Mouse (Mus musculus): ENCODE data around the gene B4galt2. TPM values are rescaled to one million over a fixed set of nuclear protein-coding genes. Genes with fewer than 3 reads are reported as not detected.
A peak's percentile ranks its signal among the peaks of the same experiment; 100 is the strongest.

Gene B4galt2
- polyA plus RNA-seq, 1 experiment from 2014 or later, result 43.1 TPM

- Histone ChIP-seq H3K4me1 (no peaks in the 10 kb centered on the region), H3K27ac (no peak overlapping the region), H3K9ac (no peak overlapping the region), H3K9me3 (no peaks in the 10 kb centered on the region), H3K27me3 (no peaks in the 10 kb centered on the region), H3K4me3 (no peak overlapping the region), H3K4me2 (replicated peaks) (no peak overlapping the region), H3K36me3 (0 out of 2 replicates have a peak, but pooled peaks cover 8% of the 10 kb centered on the region)
- no peak for ATAC-seq (ENCODE audit: insufficient number of reproducible peaks, insufficient read depth, low FRiP score, low TSS enrichment)
- 93% methylated on average over 4 of the region's 4 CpGs for WGBS
Measured at GRCm38 (mm10) chr4:117846261-117846660, 37.0 kb downstream of the B4galt2 start.

GRCm38 (mm10) chr4:117845316-117845715 lies 38.0 kb downstream of the B4galt2 start:
- Histone ChIP-seq H3K36me3 (0 out of 2 replicates have a peak, but pooled peaks cover 8% of the 10 kb centered on the region), H3K4me2 (replicated peaks) (no peak overlapping the region), H3K4me1 (no peaks in the 10 kb centered on the region), H3K4me3 (no peak overlapping the region), H3K27me3 (no peaks in the 10 kb centered on the region), H3K9ac (no peak overlapping the region), H3K27ac (no peak overlapping the region), H3K9me3 (no peaks in the 10 kb centered on the region)
- no peak for ATAC-seq (ENCODE audit: insufficient number of reproducible peaks, insufficient read depth, low FRiP score, low TSS enrichment)
- 82% methylated on average over 11 of the region's 11 CpGs for WGBS

DNA sequence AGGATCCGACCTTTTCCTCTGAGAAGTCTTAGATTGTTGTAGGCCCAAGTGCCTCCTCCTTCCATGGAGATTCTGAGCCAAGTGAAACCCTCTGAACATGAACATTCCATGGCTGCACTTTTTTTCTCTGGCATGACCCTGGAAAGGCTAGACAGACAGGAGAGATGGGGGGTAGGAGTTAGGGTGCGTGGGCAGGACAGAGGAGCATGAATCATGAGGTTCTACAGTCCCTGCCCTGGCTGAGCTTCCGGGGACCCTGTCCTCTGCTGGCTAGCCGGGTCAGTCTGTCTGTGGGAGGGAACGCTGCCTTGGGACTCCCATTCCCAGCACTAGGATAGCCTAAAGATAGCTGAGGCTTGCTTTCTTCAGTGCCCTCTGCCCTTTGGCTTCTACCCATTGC lies 38.8 kb downstream of the B4galt2 start:
- 0 out of 2 replicates have a peak, but pooled peaks cover 8% of the 10 kb centered on the region for H3K36me3 ChIP-seq
- H3K27ac ChIP-seq, result no peak overlapping the region
- no peak overlapping the region for H3K4me3 ChIP-seq
- no peaks in the 10 kb centered on the region for H3K9me3 ChIP-seq
- H3K4me2 ChIP-seq (replicated peaks), result no peak overlapping the region
- no peak for ATAC-seq (ENCODE audit: insufficient number of reproducible peaks, insufficient read depth, low FRiP score, low TSS enrichment)
- H3K27me3 ChIP-seq, result no peaks in the 10 kb centered on the region
- no peak overlapping the region for H3K9ac ChIP-seq
- 85% methylated on average over 5 of the region's 5 CpGs for WGBS
- no peaks in the 10 kb centered on the region for H3K4me1 ChIP-seq

GRCm38 (mm10) chr4:117843101-117843500 lies 40.2 kb downstream of the B4galt2 start:
- Histone ChIP-seq H3K27ac (no peak overlapping the region), H3K4me1 (no peaks in the 10 kb centered on the region), H3K36me3 (0 out of 2 replicates have a peak, but pooled peaks cover 8% of the 10 kb centered on the region), H3K4me3 (no peak overlapping the region), H3K4me2 (replicated peaks) (no peak overlapping the region), H3K9ac (no peak overlapping the region), H3K9me3 (no peaks in the 10 kb centered on the region), H3K27me3 (no peaks in the 10 kb centered on the region)
- WGBS, result 88% methylated on average over 5 of the region's 5 CpGs
- no peak for ATAC-seq (ENCODE audit: insufficient number of reproducible peaks, insufficient read depth, low FRiP score, low TSS enrichment)

GRCm38 (mm10) chr4:117841566-117841965 lies 41.7 kb downstream of the B4galt2 start:
- H3K4me1 ChIP-seq, result no peaks in the 10 kb centered on the region
- no peaks in the 10 kb centered on the region for H3K9me3 ChIP-seq
- no peak overlapping the region for H3K9ac ChIP-seq
- no peak overlapping the region for H3K4me3 ChIP-seq
- ATAC-seq (ENCODE audit: insufficient number of reproducible peaks, insufficient read depth, low FRiP score, low TSS enrichment), result no peak
- H3K4me2 ChIP-seq (replicated peaks), result no peak overlapping the region
- no peak overlapping the region for H3K27ac ChIP-seq
- 80% methylated on average over 3 of the region's 3 CpGs for WGBS
- H3K36me3 ChIP-seq, result 0 out of 2 replicates have a peak, but pooled peaks cover 8% of the 10 kb centered on the region
- H3K27me3 ChIP-seq, result no peaks in the 10 kb centered on the region

DNA sequence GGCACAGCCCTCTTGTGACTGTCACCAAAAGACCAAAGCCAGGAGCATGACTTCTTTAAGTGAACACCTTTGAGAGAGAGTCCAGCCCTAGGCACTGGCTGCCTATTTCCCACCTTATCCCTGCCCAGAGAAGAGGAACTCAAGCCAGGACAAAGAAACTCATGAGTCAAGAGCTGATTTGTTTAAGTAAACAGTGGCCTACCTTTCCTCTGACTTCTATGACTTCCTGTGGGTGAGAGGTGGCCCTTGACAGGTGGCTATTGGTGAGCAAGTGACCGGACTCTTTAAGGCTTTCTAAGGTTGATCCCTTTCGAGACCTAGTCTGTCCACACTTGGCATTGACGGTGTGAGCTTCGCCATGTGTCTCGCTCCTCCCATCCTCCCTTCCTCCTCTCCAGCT lies 42.5 kb downstream of the B4galt2 start:
- H3K4me1 ChIP-seq, result no peaks in the 10 kb centered on the region
- no peak overlapping the region for H3K4me3 ChIP-seq
- H3K4me2 ChIP-seq (replicated peaks), result no peak overlapping the region
- no peak overlapping the region for H3K27ac ChIP-seq
- no peak for ATAC-seq (ENCODE audit: insufficient number of reproducible peaks, insufficient read depth, low FRiP score, low TSS enrichment)
- no peaks in the 10 kb centered on the region for H3K9me3 ChIP-seq
- 0 out of 2 replicates have a peak, but pooled peaks cover 1% of the 10 kb centered on the region for H3K36me3 ChIP-seq
- H3K27me3 ChIP-seq, result no peaks in the 10 kb centered on the region
- WGBS, result 92% methylated on average over 5 of the region's 5 CpGs
- H3K9ac ChIP-seq, result no peak overlapping the region

DNA sequence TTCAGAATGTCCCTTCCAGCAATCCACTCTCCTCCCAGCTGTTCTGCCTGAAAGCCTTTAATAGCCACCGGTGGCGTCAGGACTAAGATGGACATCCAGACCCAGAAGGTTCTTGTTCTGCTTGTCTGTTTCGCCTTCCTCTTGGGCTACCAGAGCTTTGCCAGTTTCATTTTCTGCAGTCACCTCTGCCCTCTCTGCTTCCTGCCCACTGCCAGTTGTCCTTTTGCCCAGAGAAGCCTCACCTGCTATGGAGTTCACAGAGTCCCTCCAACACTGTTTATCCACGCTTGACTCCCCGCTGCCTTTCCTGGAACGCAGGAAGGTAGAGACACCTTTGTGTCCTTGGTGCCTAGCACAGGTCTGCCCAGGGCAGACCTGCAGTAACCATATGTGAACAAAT lies 43.9 kb downstream of the B4galt2 start:
- no peak for ATAC-seq (ENCODE audit: insufficient number of reproducible peaks, insufficient read depth, low FRiP score, low TSS enrichment)
- H3K4me2 ChIP-seq (replicated peaks), result no peak overlapping the region
- 71% methylated on average over 6 of the region's 6 CpGs for WGBS
- no peaks in the 10 kb centered on the region for H3K27me3 ChIP-seq
- no peak overlapping the region for H3K4me3 ChIP-seq
- H3K27ac ChIP-seq, result no peak overlapping the region
- no peaks in the 10 kb centered on the region for H3K9me3 ChIP-seq
- H3K9ac ChIP-seq, result no peak overlapping the region
- H3K36me3 ChIP-seq, result no peaks in the 10 kb centered on the region
- H3K4me1 ChIP-seq, result peaks cover 5% of the 10 kb centered on the region

DNA sequence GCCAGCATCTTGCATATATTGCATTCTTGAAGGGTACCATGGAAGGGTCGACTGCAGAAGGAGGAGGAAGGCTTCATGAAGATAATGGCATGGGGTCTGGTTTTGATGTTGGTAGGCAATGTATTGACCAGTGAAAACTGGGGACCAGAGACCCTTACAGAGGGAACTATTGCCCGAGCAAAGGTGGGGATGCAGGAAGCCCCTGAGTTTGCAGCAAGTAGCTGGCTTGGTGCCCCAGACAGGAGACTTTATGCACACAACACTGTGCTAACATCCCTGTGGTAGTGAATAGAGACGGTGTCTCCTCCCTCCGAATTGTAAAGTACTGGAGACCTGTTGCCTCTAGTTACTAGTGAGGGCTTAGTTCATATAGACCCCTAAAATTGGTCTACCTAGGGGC lies 46.0 kb downstream of the B4galt2 start:
- ATAC-seq (ENCODE audit: insufficient number of reproducible peaks, insufficient read depth, low FRiP score, low TSS enrichment), result no peak
- Histone ChIP-seq H3K9me3 (no peaks in the 10 kb centered on the region), H3K27me3 (no peaks in the 10 kb centered on the region), H3K4me1 (peaks cover 7% of the 10 kb centered on the region), H3K4me3 (peak overlapping the region; percentile 70; the same call in 1 of the 2 replicates), H3K9ac (no peak overlapping the region), H3K36me3 (no peaks in the 10 kb centered on the region), H3K4me2 (replicated peaks) (no peak overlapping the region), H3K27ac (no peak overlapping the region; the same call in 1 of the 2 replicates)
- 74% methylated on average over 4 of the region's 4 CpGs for WGBS

DNA sequence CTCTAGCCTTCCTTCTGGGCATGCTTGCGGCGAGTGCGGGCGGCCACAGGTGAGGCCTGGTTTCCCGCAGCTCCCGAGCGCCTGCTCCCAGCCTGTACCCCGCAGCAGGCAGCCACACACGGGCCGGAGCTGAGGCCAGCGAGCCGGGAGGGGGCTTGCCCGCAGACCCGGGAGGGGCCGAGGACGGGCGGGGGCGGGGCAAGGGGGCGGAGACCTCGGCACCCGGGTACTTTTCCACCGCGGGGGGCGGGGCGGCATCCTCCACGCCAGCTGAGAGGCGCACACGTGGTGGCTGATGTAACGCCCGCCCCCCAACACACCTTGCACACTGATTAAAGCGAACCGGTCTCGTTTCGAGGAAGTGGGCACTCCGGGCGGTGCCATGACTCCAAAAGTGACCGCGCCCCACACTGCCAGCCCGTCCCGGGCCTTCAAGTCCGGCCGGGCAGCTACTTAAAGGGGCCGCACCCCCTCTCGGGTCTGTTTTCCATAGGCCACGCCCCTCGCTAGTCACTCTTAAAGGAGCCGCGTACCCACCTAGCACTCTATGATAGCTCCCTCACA lies 47.0 kb downstream of the B4galt2 start:
- peak; percentile 87 for ATAC-seq (ENCODE audit: insufficient number of reproducible peaks, insufficient read depth, low FRiP score, low TSS enrichment)
- peak overlapping the region; percentile 76 for H3K9ac ChIP-seq
- peak overlapping the region; percentile 76 for H3K4me2 ChIP-seq (replicated peaks)
- under 1% methylated on average over 47 of the region's 48 CpGs for WGBS
- H3K27me3 ChIP-seq, result no peaks in the 10 kb centered on the region
- H3K9me3 ChIP-seq, result no peaks in the 10 kb centered on the region
- peaks cover 7% of the 10 kb centered on the region for H3K4me1 ChIP-seq
- H3K27ac ChIP-seq, result peak overlapping the region; percentile 91
- H3K36me3 ChIP-seq, result no peaks in the 10 kb centered on the region
- H3K4me3 ChIP-seq, result peak overlapping the region; percentile 70

GRCm38 (mm10) chr4:117835531-117836111 lies 47.7 kb downstream of the B4galt2 start:
- Histone ChIP-seq H3K4me1 (peaks cover 7% of the 10 kb centered on the region), H3K36me3 (no peaks in the 10 kb centered on the region), H3K4me3 (peak overlapping the region; percentile 70), H3K9ac (peak overlapping the region; percentile 76), H3K27me3 (no peaks in the 10 kb centered on the region), H3K27ac (peak overlapping the region; percentile 91), H3K9me3 (no peaks in the 10 kb centered on the region), H3K4me2 (replicated peaks) (peak overlapping the region; percentile 76)
- WGBS, result under 1% methylated on average over 60 of the region's 60 CpGs
- 0 out of 2 replicates have a peak, but pooled peaks have one; percentile 10 for ATAC-seq (ENCODE audit: insufficient number of reproducible peaks, insufficient read depth, low FRiP score, low TSS enrichment)

DNA sequence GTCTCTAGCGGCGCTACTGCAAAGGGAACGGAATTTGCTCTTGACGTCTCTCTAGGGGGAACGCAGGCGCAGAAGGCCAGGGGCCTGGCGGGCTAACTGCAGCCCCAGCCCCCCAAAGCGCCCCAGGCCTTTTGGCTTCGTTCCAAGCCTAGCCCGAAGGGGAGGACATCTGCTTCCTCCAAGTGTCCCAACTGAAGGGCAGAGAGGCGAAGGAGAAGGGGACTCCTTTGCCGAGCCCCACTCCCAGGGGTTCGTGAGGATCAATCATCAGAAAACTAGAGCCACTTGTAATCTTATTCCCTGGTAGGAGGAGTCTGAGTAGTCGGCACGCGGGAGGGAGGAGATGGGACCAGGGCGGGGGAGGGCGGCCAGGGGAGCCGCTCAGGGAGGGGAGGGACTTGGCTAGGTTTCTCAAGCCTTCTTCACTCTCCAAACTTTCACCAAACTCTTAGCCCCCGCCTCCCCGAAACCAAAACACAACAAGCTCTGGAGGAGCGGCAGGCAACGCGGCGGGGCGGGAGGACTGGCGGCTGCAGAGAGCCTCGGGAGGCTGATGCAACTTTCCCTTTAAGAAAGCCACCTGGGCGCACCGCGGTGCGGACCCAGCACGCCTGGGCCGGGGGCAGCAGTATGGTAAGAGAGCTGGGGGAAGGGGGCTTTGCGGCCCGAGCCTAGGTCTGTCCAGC lies 48.3 kb downstream of the B4galt2 start:
- Histone ChIP-seq H3K4me1 (peaks cover 10% of the 10 kb centered on the region), H3K27me3 (no peaks in the 10 kb centered on the region), H3K4me2 (replicated peaks) (peak overlapping the region; percentile 76), H3K27ac (peak overlapping the region; percentile 91), H3K9ac (peak overlapping the region; percentile 76), H3K9me3 (no peaks in the 10 kb centered on the region), H3K36me3 (no peaks in the 10 kb centered on the region), H3K4me3 (peak overlapping the region; percentile 70)
- ATAC-seq (ENCODE audit: insufficient number of reproducible peaks, insufficient read depth, low FRiP score, low TSS enrichment), result peak; percentile 50
- under 1% methylated on average over 34 of the region's 36 CpGs for WGBS

GRCm38 (mm10) chr4:117834457-117834844 lies 48.8 kb downstream of the B4galt2 start, which contains the start of gene Slc6a9:
Gene Slc6a9, plus strand, starts transcription at chr4:117834506.
- Histone ChIP-seq H3K27me3 (no peaks in the 10 kb centered on the region), H3K4me3 (peak within 1 kb of the TSS; percentile 70), H3K36me3 (no peaks in the 10 kb centered on the region), H3K27ac (peak within 1 kb of the TSS; percentile 91), H3K9ac (peak within 1 kb of the TSS; percentile 76), H3K4me1 (peaks cover 15% of the 10 kb centered on the region), H3K9me3 (no peaks in the 10 kb centered on the region), H3K4me2 (replicated peaks) (peak within 1 kb of the TSS; percentile 76)
- WGBS, result 24% methylated on average over 3 of the region's 3 CpGs
- no peak for ATAC-seq (ENCODE audit: insufficient number of reproducible peaks, insufficient read depth, low FRiP score, low TSS enrichment)

Data from embryonic facial prominence, embryonic 12.5 days (tissue).